Mouse (Mus musculus) midbrain, embryonic 14.5 days (tissue): ENCODE data around the gene Emx1. TPM values are rescaled to one million over a fixed set of nuclear protein-coding genes. Genes with fewer than 3 reads are reported as not detected.
A peak's percentile ranks its signal among the peaks of the same experiment; 100 is the strongest.

ENCODE experiments used
- ATAC-seq: fragments of 200-750 bp; cut with Nextera tagmentation; 2 replicates; pipeline ENCODE4 v1.8.0; 2017; ENCODE audit warnings: moderate number of reproducible peaks, moderate library complexity; ENCODE audit not compliant: low FRiP score, low TSS enrichment
- DNase-seq: peaks from one replicate; pipeline ENCODE4 v3.0.0-alpha.2; 2015
- H3K27ac ChIP-seq: fragments of 300-500 bp; sonication (generic); replicated peaks from 2 replicates; pipeline ENCODE4 v1.5.1; 2014; ENCODE audit warnings: mild to moderate bottlenecking, low read depth, low read length, moderate library complexity
- H3K27me3 ChIP-seq: fragments of 300-500 bp; sonication (generic); 2 replicates; pipeline ENCODE4 v1.6.1; 2014; ENCODE audit warnings: low read length, control low read depth, mixed read lengths; ENCODE audit not compliant: control insufficient read depth, insufficient read depth
- H3K36me3 ChIP-seq: fragments of 300-500 bp; sonication (generic); 2 replicates; pipeline ENCODE4 v1.6.1; 2014; ENCODE audit warnings: low read length, control low read depth; ENCODE audit not compliant: control insufficient read depth, insufficient read depth
- H3K4me1 ChIP-seq: fragments of 300-500 bp; sonication (generic); 2 replicates; pipeline ENCODE4 v1.6.1; 2014; ENCODE audit warnings: mild to moderate bottlenecking, antibody characterized with exemption, low read length, control low read depth; ENCODE audit not compliant: control insufficient read depth, insufficient read depth
- H3K4me2 ChIP-seq: fragments of 300-500 bp; sonication (generic); 2 replicates; pipeline ENCODE4 v1.6.1; 2014; ENCODE audit warnings: mild to moderate bottlenecking, low read length, moderate library complexity
- H3K4me3 ChIP-seq: fragments of 300-500 bp; sonication (generic); replicated peaks from 2 replicates; pipeline ENCODE4 v1.5.1; 2014; ENCODE audit warnings: low read depth, low read length
- H3K9ac ChIP-seq: fragments of 300-500 bp; sonication (generic); replicated peaks from 2 replicates; pipeline ENCODE4 v1.6.1; 2014; ENCODE audit warnings: mild to moderate bottlenecking, low read length, moderate library complexity
- H3K9me3 ChIP-seq: fragments of 300-500 bp; sonication (generic); 2 replicates; pipeline ENCODE4 v1.6.1; 2016; ENCODE audit warnings: low read length, control low read depth, mixed read lengths; ENCODE audit not compliant: control insufficient read depth
- WGBS: fragments of 180-500 bp; shearing (Covaris S2); extraction: QIAGEN DNeasy Blood & Tissue Kit; methylation state at CpG from one replicate; pipeline ENCODE4 v1.1.7; 2014; 5-methylcytosine and 5-hydroxymethylcytosine counted together
- polyA plus RNA-seq: library from polyadenylated mRNA; unstranded; fragments of >200 nt; fragmentation: Nextera tagmentation; extraction: Ambion mirVana; gene quantifications from 2 replicates; pipeline ENCODE4 v1.2.1, GENCODE M21; 2014

The Emx1 gene
- polyA plus RNA-seq, 1 experiment from 2014 or later: 1.1 TPM

GRCm38 (mm10) chr6:85193381-85194318 lies 6.4 kb downstream of the Emx1 start:
- H3K27ac ChIP-seq: no peak overlapping the region
- H3K4me1 ChIP-seq: peaks cover 3% of the 10 kb centered on the region; the same call in 1 of the 2 replicates
- ATAC-seq: no peak
- H3K9me3 ChIP-seq: no peaks in the 10 kb centered on the region
- no peak overlapping the region; the same call in 1 of the 2 replicates for H3K4me3 ChIP-seq
- WGBS: 3% methylated on average over 29 of the region's 29 CpGs
- H3K9ac ChIP-seq: no peak overlapping the region
- peaks cover 71% of the 10 kb centered on the region for H3K27me3 ChIP-seq
- H3K36me3 ChIP-seq: no peaks in the 10 kb centered on the region
- peak; percentile 53 for DNase-seq
- peak overlapping the region; percentile 30 for H3K4me2 ChIP-seq

- DNase-seq (no peak), ATAC-seq (no peak)
- Histone ChIP-seq H3K4me3 (no peak overlapping the region), H3K9ac (no peak overlapping the region), H3K4me2 (no peak overlapping the region), H3K27ac (no peak overlapping the region), H3K36me3 (no peaks in the 10 kb centered on the region), H3K9me3 (no peaks in the 10 kb centered on the region), H3K27me3 (peaks cover 31% of the 10 kb centered on the region), H3K4me1 (peaks cover 3% of the 10 kb centered on the region; the same call in 1 of the 2 replicates)
- 67% methylated on average over 2 of the region's 2 CpGs for WGBS
Measured at GRCm38 (mm10) chr6:85197951-85198350, 10.7 kb downstream of the Emx1 start.

GRCm38 (mm10) chr6:85206182-85206938 lies 19.1 kb downstream of the Emx1 start:
- no peak overlapping the region for H3K4me3 ChIP-seq
- H3K27ac ChIP-seq: no peak overlapping the region
- H3K4me1 ChIP-seq: no peaks in the 10 kb centered on the region
- H3K9me3 ChIP-seq: no peaks in the 10 kb centered on the region
- DNase-seq: no peak
- 33% methylated on average over 16 of the region's 16 CpGs for WGBS
- ATAC-seq: no peak
- H3K27me3 ChIP-seq: no peaks in the 10 kb centered on the region
- H3K36me3 ChIP-seq: no peaks in the 10 kb centered on the region
- no peak overlapping the region for H3K4me2 ChIP-seq
- no peak overlapping the region for H3K9ac ChIP-seq

GRCm38 (mm10) chr6:85206939-85207285 lies 19.7 kb downstream of the Emx1 start:
- Histone ChIP-seq H3K9ac (no peak overlapping the region), H3K4me3 (no peak overlapping the region), H3K27ac (no peak overlapping the region), H3K4me2 (no peak overlapping the region), H3K27me3 (no peaks in the 10 kb centered on the region), H3K4me1 (no peaks in the 10 kb centered on the region), H3K36me3 (no peaks in the 10 kb centered on the region), H3K9me3 (no peaks in the 10 kb centered on the region)
- WGBS: 53% methylated on average over 15 of the region's 15 CpGs
- ATAC-seq (no peak), DNase-seq (no peak)

- no peaks in the 10 kb centered on the region for H3K9me3 ChIP-seq
- DNase-seq: no peak
- H3K9ac ChIP-seq: no peak overlapping the region
- 66% methylated on average over 5 of the region's 5 CpGs for WGBS
- H3K27me3 ChIP-seq: no peaks in the 10 kb centered on the region
- H3K4me3 ChIP-seq: no peak overlapping the region
- no peak overlapping the region for H3K27ac ChIP-seq
- H3K36me3 ChIP-seq: no peaks in the 10 kb centered on the region
- no peaks in the 10 kb centered on the region for H3K4me1 ChIP-seq
- no peak for ATAC-seq
- no peak overlapping the region for H3K4me2 ChIP-seq
Measured at GRCm38 (mm10) chr6:85207345-85207744, 20.1 kb downstream of the Emx1 start.

GRCm38 (mm10) chr6:85209226-85209967 lies 22.2 kb downstream of the Emx1 start:
- Histone ChIP-seq H3K36me3 (no peaks in the 10 kb centered on the region), H3K27ac (no peak overlapping the region), H3K27me3 (no peaks in the 10 kb centered on the region), H3K4me3 (no peak overlapping the region), H3K9me3 (no peaks in the 10 kb centered on the region), H3K9ac (no peak overlapping the region), H3K4me2 (no peak overlapping the region), H3K4me1 (no peaks in the 10 kb centered on the region)
- DNase-seq (peak; percentile 8), ATAC-seq (no peak)
- 80% methylated on average over 9 of the region's 9 CpGs for WGBS

- no peak overlapping the region for H3K4me2 ChIP-seq
- H3K9ac ChIP-seq: no peak overlapping the region
- no peaks in the 10 kb centered on the region for H3K9me3 ChIP-seq
- no peak for ATAC-seq
- H3K4me3 ChIP-seq: no peak overlapping the region
- H3K27me3 ChIP-seq: no peaks in the 10 kb centered on the region
- H3K36me3 ChIP-seq: no peaks in the 10 kb centered on the region
- WGBS: 49% methylated on average over 1 of the region's 1 CpGs
- no peak overlapping the region for H3K27ac ChIP-seq
- no peak for DNase-seq
- H3K4me1 ChIP-seq: no peaks in the 10 kb centered on the region
Measured at GRCm38 (mm10) chr6:85210686-85211085, 23.4 kb downstream of the Emx1 start.

GRCm38 (mm10) chr6:85218251-85218650 lies 31.0 kb downstream of the Emx1 start:
- no peaks in the 10 kb centered on the region for H3K27me3 ChIP-seq
- no peak overlapping the region for H3K4me3 ChIP-seq
- H3K4me1 ChIP-seq: 0 out of 2 replicates have a peak, but pooled peaks cover 3% of the 10 kb centered on the region
- no peak overlapping the region for H3K4me2 ChIP-seq
- no peak overlapping the region for H3K9ac ChIP-seq
- no peaks in the 10 kb centered on the region for H3K9me3 ChIP-seq
- no peak overlapping the region for H3K27ac ChIP-seq
- ATAC-seq: no peak
- DNase-seq: no peak
- 70% methylated on average over 4 of the region's 4 CpGs for WGBS
- H3K36me3 ChIP-seq: no peaks in the 10 kb centered on the region
